8 mouse cellular contexts compared by ENCODE assay signal in the genomic region with DNA sequence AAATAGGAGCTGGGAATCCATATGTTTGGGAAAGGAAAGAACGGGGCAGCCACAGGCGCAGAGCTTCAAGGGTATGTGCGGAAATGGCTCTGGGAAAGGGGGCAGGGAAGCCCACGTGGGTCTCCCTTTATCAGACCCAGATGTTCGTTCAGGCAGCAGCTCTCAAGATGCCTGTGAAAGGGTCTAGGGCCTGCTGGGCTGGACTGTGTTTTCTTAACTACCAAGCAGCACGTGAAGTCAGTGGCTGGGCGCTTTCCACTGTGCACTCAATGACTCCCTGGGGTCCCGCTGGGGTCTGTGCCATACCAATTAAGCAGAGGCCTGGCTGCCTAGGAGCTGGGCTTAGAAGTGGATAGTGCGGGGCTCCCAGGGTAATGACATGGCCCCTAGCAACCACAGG. TPM values are rescaled to one million over a fixed set of nuclear protein-coding genes. Genes with fewer than 3 reads are reported as not detected.
DNase-seq lines count a peak whose midpoint lies in the region; ATAC-seq and TF ChIP-seq lines count a peak whose summit lies in the region.

No protein-coding gene starts in this region.

- DNase-seq in intestine, embryonic 14.5 days (ENCODE audit: low spot score): peak; percentile 71
- peak; percentile 85 for DNase-seq in embryo, embryonic 9.5 days (ENCODE audit: extremely low spot score)
- peak; percentile 45 to 58 for DNase-seq in heart, adult 9 months (ENCODE audit: low spot score in 2 of 2)
- peak; percentile 71 for DNase-seq in retina, embryonic 14.5 days (ENCODE audit: low spot score)
- DNase-seq in kidney, adult 11 months: no peak

- H3K4me1 ChIP-seq in intestine, embryonic 14.5 days (replicated peaks; ENCODE audit: control insufficient read depth, insufficient read depth, low read length): peaks cover 16% of the 10 kb centered on the region
- H3K4me1 ChIP-seq in intestine, postnatal 0 days (replicated peaks; ENCODE audit: control insufficient read depth, insufficient read depth, low read length): no peaks in the 10 kb centered on the region
- H3K4me1 ChIP-seq in E14TG2a.4 (replicated peaks; ENCODE audit: low read depth, low read length): peaks cover 52% of the 10 kb centered on the region
- H3K4me1 ChIP-seq in limb, embryonic 12.5 days (replicated peaks): peaks cover 30% of the 10 kb centered on the region

- no peaks in the 10 kb centered on the region for H3K9me3 ChIP-seq in intestine, embryonic 14.5 days (ENCODE audit: control insufficient read depth, low read length)
- no peaks in the 10 kb centered on the region for H3K9me3 ChIP-seq in intestine, postnatal 0 days (ENCODE audit: control insufficient read depth)
- H3K9me3 ChIP-seq in E14TG2a.4 (ENCODE audit: low read length): no peaks in the 10 kb centered on the region
- no peaks in the 10 kb centered on the region for H3K9me3 ChIP-seq in limb, embryonic 12.5 days

- peak overlapping the region; percentile 16; the same call in 1 of the 2 replicates for H3K4me2 ChIP-seq in intestine, embryonic 14.5 days (ENCODE audit: low read length)
- H3K4me2 ChIP-seq in intestine, postnatal 0 days (replicated peaks; ENCODE audit: low read depth): no peak overlapping the region
- H3K4me2 ChIP-seq in limb, embryonic 12.5 days: peak overlapping the region; percentile 49

- no peak overlapping the region for H3K4me3 ChIP-seq in intestine, embryonic 14.5 days (ENCODE audit: low read depth, low read length)
- H3K4me3 ChIP-seq in intestine, postnatal 0 days (ENCODE audit: low read depth, low read length): no peak overlapping the region
- peak overlapping the region; percentile 23; the same call in 1 of the 2 replicates for H3K4me3 ChIP-seq in E14TG2a.4 (replicated peaks; ENCODE audit: low read length)
- H3K4me3 ChIP-seq in limb, embryonic 12.5 days (replicated peaks): 0 out of 2 replicates have a peak overlapping the region, but pooled peaks have one; percentile 25

- peak overlapping the region; percentile 88 for H3K27ac ChIP-seq in intestine, embryonic 14.5 days (ENCODE audit: low read depth)
- no peak overlapping the region for H3K27ac ChIP-seq in intestine, postnatal 0 days (ENCODE audit: low read depth, low read length)
- H3K27ac ChIP-seq in limb, embryonic 12.5 days: peak overlapping the region; percentile 100

- ATAC-seq in intestine, embryonic 14.5 days (replicated peaks; ENCODE audit: low FRiP score, low TSS enrichment, low read depth): peak; percentile 80
- ATAC-seq in intestine, postnatal 0 days: no peak
- peak; percentile 99 for ATAC-seq in limb, embryonic 12.5 days (ENCODE audit: insufficient number of reproducible peaks, insufficient read depth, low FRiP score, low TSS enrichment, low read depth)

- TF ChIP-seq CTCF in intestine, postnatal 0 days (IDR thresholded peaks at IDR 0.05; ENCODE audit: low read depth): no peak
- TF ChIP-seq CTCF in E14TG2a.4 (conservative IDR thresholded peaks at IDR 0.05; ENCODE audit: low read length): no peak

- H3K36me3 ChIP-seq in intestine, embryonic 14.5 days (ENCODE audit: control insufficient read depth, insufficient read depth, low read length): no peaks in the 10 kb centered on the region
- H3K36me3 ChIP-seq in intestine, postnatal 0 days (ENCODE audit: control insufficient read depth, insufficient read depth): 0 out of 2 replicates have a peak, but pooled peaks cover 3% of the 10 kb centered on the region
- no peaks in the 10 kb centered on the region for H3K36me3 ChIP-seq in E14TG2a.4 (ENCODE audit: insufficient read depth, low read length)
- H3K36me3 ChIP-seq in limb, embryonic 12.5 days: no peaks in the 10 kb centered on the region

- H3K9ac ChIP-seq in intestine, embryonic 14.5 days (ENCODE audit: low read length): no peak overlapping the region
- no peak overlapping the region for H3K9ac ChIP-seq in intestine, postnatal 0 days (ENCODE audit: low read depth, low read length)
- H3K9ac ChIP-seq in limb, embryonic 12.5 days (replicated peaks): no peak overlapping the region

- no peaks in the 10 kb centered on the region for H3K27me3 ChIP-seq in intestine, embryonic 14.5 days (replicated peaks; ENCODE audit: control insufficient read depth, insufficient read depth, low read length)
- H3K27me3 ChIP-seq in intestine, postnatal 0 days (replicated peaks; ENCODE audit: control insufficient read depth, insufficient read depth, low read length): no peaks in the 10 kb centered on the region
- H3K27me3 ChIP-seq in E14TG2a.4 (ENCODE audit: insufficient read depth, low read length): peaks cover 6% of the 10 kb centered on the region
- no peaks in the 10 kb centered on the region for H3K27me3 ChIP-seq in limb, embryonic 12.5 days

- WGBS in intestine, embryonic 14.5 days: 9% methylated on average over 9 of the region's 9 CpGs
- WGBS in intestine, postnatal 0 days: 44% methylated on average over 9 of the region's 9 CpGs
- WGBS in limb, embryonic 12.5 days: 1% methylated on average over 9 of the region's 9 CpGs

RNA-seq across cellular contexts. Expression of a gene that starts 33.9 kb away (rescaled TPM):
- 103 and 120 TPM in 2 replicates for polyA plus RNA-seq in intestine, embryonic 14.5 days (2014; fragmentation: Nextera tagmentation; extraction: Ambion mirVana)
- polyA plus RNA-seq in intestine, postnatal 0 days (2015; fragmentation: Nextera tagmentation; extraction: Ambion mirVana): 234 and 236 TPM in 2 replicates
- polyA plus RNA-seq in limb, embryonic 12.5 days (2016; fragmentation: Nextera tagmentation; extraction: Ambion mirVana): 81.2 and 81.9 TPM in 2 replicates

RNA-seq across cellular contexts. Expression of a gene that starts 44.8 kb away (rescaled TPM):
- not detected in 2 replicates for polyA plus RNA-seq in intestine, embryonic 14.5 days (2014; fragmentation: Nextera tagmentation; extraction: Ambion mirVana)
- 0.16 TPM in 1 of 2 replicates, not detected in the other for polyA plus RNA-seq in intestine, postnatal 0 days (2015; fragmentation: Nextera tagmentation; extraction: Ambion mirVana)
- not detected in 2 replicates for polyA plus RNA-seq in limb, embryonic 12.5 days (2016; fragmentation: Nextera tagmentation; extraction: Ambion mirVana)

Comparison
In these comparisons a context has a peak if more than half of its experiments do, and no peak if none do; other contexts are left out.
1. H3K4me3 ChIP-seq: peak in E14TG2a.4 (single experiment) and limb, embryonic 12.5 days (single experiment); none in intestine, embryonic 14.5 days (single experiment) and intestine, postnatal 0 days (single experiment).